Mouse (Mus musculus) megakaryocyte, embryonic 14.5 days (primary cell): ENCODE measurements around the gene Gm5129. TPM values are rescaled to one million over a fixed set of nuclear protein-coding genes. Genes with fewer than 3 reads are reported as not detected.

ENCODE experiments used
- H3K27me3 ChIP-seq: replicated peaks from 2 replicates; pipeline ENCODE3; 2012; ENCODE audit warnings: inconsistent platforms
- H3K36me3 ChIP-seq: replicated peaks from 2 replicates; pipeline ENCODE3; 2012; ENCODE audit warnings: low read length, inconsistent platforms, mixed read lengths
- H3K4me1 ChIP-seq: 2 replicates; pipeline ENCODE4 v1.6.1; 2012; ENCODE audit warnings: inconsistent platforms
- H3K4me3 ChIP-seq: replicated peaks from 2 replicates; pipeline ENCODE3; 2012; ENCODE audit warnings: moderate library complexity, mild to moderate bottlenecking, inconsistent platforms
- H3K9me3 ChIP-seq: 2 replicates; pipeline ENCODE4 v1.6.1; 2012; ENCODE audit warnings: inconsistent platforms
- FLI1 ChIP-seq: IDR thresholded peaks from 2 replicates; pipeline ENCODE4 v1.6.1; 2012; ENCODE audit warnings: low read length, inconsistent platforms, mixed read lengths
- GATA1 ChIP-seq: IDR thresholded peaks from 3 replicates; pipeline ENCODE4 v1.6.1; 2012; ENCODE audit warnings: mixed read lengths, low read length, inconsistent platforms, borderline replicate concordance
- polyA plus RNA-seq: library from polyadenylated mRNA; stranded (reverse); fragments of >175 nt; gene quantifications from 2 replicates; pipeline ENCODE4 v1.2.3, GENCODE M21; 2012; ENCODE audit warnings: low replicate concordance; ENCODE audit not compliant: insufficient read depth

Gene Gm5129
- polyA plus RNA-seq, 1 experiment, result 1.3 TPM

DNA sequence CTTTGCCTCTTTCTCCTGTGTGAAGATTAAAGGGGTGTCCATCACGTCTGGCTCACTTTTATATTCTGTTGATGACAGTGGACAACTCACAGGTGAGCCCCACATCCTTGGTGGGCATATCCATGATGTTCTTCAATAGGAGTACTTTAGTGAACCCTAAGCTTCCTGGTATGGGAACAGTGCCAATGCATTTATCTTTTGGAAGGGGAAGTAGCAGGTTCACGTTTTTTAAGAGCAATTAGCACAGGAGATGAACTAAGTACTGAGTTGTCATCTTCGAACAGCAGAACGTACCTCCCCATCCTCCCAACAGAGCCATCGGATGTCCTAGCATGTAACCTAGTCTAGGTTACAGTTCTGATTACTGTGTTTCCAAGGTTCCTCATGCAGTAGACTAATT, 23.6 kb upstream of the Gm5129 start:
- Histone ChIP-seq H3K4me1 (no peaks in the 10 kb centered on the region), H3K9me3 (no peaks in the 10 kb centered on the region), H3K27me3 (no peaks in the 10 kb centered on the region), H3K4me3 (no peak overlapping the region), H3K36me3 (peaks cover 96% of the 10 kb centered on the region)
- TF ChIP-seq GATA1, result no peak

DNA sequence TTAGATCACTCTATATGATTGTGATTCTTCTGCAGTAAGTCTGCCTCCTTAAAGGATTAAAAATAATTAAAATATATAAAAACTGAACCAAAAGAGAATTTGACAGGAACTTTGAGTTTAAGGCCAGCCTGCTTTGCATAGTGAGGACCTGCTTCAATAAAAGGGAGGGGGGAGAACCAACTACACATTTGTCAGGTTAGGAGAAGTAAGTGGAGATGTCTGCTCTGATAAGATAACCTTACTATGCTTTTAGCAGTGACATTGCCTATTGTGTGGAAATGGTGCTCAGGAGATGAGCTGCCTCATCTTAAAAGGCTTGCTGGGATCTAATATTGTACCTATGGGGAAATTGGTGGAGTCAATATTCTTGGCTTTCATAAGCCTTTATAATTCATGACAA, 17.2 kb upstream of the Gm5129 start:
- Histone ChIP-seq H3K27me3 (no peaks in the 10 kb centered on the region), H3K36me3 (peaks cover 96% of the 10 kb centered on the region), H3K4me3 (no peak overlapping the region), H3K4me1 (no peaks in the 10 kb centered on the region), H3K9me3 (no peaks in the 10 kb centered on the region)
- no peak for TF ChIP-seq GATA1
- no peak for TF ChIP-seq FLI1

DNA sequence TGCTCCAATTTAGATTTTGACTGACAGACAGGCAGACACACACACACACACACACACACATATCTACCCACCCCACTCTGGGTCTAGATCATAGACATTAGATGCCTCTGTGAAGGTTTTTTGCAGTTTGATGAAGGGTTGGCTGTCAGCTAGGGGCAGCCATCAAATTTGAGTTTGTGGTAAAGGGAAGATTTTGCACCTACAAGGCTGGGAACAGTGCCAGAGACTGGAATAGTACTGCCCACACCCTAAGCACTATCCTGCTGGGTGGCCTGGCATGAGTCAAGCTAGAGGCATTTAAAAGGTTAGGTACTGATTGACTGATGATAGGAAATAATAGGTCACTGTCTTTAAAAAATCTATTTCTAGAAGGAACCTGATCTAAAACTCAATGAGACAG, 15.6 kb upstream of the Gm5129 start:
- no peaks in the 10 kb centered on the region for H3K27me3 ChIP-seq
- H3K9me3 ChIP-seq, result no peaks in the 10 kb centered on the region
- H3K36me3 ChIP-seq, result peaks cover 90% of the 10 kb centered on the region
- H3K4me1 ChIP-seq, result no peaks in the 10 kb centered on the region; the same call in 1 of the 2 replicates
- no peak for TF ChIP-seq FLI1
- TF ChIP-seq GATA1, result no peak
- no peak overlapping the region for H3K4me3 ChIP-seq

DNA sequence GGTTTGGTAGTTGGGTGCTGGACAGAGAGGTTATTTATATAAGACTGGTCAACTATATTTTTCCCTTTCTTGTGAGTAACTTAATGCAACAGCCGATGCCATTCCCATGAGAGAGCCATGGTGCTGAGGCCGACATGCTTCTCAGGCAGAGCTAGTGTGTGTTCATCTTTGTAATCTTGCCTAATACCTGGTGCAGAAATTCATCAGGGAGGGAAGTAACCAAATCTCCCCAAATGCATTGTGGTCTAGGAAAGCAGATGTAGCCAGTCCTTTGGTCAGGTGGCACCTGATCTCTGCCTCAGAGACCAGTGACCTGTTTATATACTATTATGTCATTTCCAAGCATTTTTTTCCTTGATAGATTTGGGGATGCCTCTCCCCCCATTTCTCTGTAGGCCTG, 11.9 kb upstream of the Gm5129 start:
- Histone ChIP-seq H3K36me3 (peaks cover 55% of the 10 kb centered on the region), H3K4me3 (no peak overlapping the region)

DNA sequence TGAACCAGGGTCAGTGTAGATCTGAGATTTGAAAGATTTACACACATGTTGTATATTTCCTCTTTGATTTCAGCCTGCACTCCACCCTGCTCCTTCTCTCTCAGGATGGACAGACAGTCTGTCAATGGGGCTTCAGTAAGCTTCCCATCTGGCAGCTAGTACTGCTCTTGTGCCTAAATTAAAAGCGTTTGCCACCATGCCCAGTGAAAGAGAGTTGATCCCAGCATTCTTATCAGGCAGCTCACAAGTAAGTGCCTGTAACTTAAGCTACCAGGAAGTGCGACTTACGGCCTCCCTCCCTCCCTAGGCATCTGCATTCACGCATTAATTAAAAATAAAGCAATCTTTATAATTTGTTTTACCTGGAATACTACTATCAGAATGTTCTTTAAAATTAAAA, 5.4 kb upstream of the Gm5129 start:
- Histone ChIP-seq H3K4me1 (peaks cover 53% of the 10 kb centered on the region), H3K36me3 (peaks cover 23% of the 10 kb centered on the region), H3K9me3 (no peaks in the 10 kb centered on the region), H3K4me3 (no peak overlapping the region), H3K27me3 (no peaks in the 10 kb centered on the region)
- TF ChIP-seq FLI1 (no peak), GATA1 (no peak)

More for the DNA sequence above, 11.9 kb upstream of the Gm5129 start:
- Histone ChIP-seq H3K4me1 (peaks cover 6% of the 10 kb centered on the region), H3K27me3 (no peaks in the 10 kb centered on the region), H3K9me3 (no peaks in the 10 kb centered on the region)
- TF ChIP-seq FLI1, result no peak
- TF ChIP-seq GATA1, result no peak

DNA sequence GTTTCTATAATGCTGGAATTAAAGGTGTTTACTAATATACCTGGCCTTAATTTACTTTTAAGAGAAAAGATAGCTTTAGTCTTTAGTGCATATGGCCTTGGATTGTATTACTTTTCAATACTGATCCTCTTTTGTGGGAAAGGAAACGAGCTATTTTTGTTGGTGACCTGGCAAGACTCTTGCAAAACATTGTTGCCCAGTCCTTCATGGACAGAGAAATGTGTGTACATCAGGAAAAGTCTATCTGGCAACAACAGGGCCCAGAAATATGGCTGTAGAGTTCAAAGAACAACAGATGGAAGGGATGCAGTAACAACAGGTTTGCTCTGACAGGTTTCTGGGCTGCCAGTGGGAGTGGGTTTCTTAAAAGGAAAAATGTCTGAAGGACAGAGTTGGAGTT, 4.9 kb upstream of the Gm5129 start:
- TF ChIP-seq GATA1 (no peak), FLI1 (no peak)

DNA sequence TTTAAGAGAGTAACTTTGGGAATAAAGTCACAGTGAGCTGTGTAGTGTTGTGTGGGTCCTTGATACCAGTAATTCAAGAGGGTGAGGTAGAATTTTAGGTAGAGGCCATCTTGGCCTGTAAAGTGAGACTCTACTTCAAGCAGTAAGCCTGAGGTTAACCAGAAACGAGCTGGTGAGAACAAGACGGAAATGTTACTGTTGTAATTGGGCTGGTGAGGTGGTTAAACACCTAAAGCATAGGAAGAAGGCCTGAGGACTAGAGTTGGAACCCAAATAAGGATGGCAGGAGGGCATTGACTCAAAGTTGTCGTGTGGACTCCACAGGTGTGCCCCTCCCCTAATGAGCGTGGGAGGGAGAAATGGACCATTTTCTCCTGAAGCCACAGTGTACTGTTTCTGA, 2.3 kb upstream of the Gm5129 start:
- peaks cover 23% of the 10 kb centered on the region for H3K36me3 ChIP-seq
- H3K4me1 ChIP-seq, result peaks cover 57% of the 10 kb centered on the region
- peak overlapping the region; percentile 38 for H3K4me3 ChIP-seq
- no peaks in the 10 kb centered on the region for H3K27me3 ChIP-seq
- no peaks in the 10 kb centered on the region for H3K9me3 ChIP-seq
- TF ChIP-seq GATA1, result no peak
- TF ChIP-seq FLI1, result no peak

More for the DNA sequence above, 4.9 kb upstream of the Gm5129 start:
- Histone ChIP-seq H3K36me3 (peaks cover 23% of the 10 kb centered on the region), H3K9me3 (no peaks in the 10 kb centered on the region), H3K27me3 (no peaks in the 10 kb centered on the region), H3K4me3 (no peak overlapping the region), H3K4me1 (peaks cover 53% of the 10 kb centered on the region)

DNA sequence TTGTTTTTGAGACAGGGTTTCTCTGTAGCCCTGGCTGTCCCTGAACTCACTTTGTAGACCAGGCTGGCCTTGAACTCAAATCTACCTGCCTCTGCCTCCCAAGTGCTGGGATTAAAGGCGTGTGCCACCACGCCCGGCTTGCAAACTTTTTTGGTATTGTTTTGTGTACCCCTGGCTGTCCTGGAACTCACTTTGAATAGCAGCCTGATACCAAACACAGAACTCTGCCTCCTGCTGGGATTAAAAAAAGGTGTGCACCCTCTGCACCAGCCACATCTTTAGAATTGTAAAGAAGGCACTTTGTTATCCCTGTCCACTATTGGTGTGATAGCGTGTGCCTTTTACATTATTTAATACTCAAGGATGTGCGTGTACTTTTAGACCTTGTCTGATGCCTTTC, 1.7 kb upstream of the Gm5129 start:
- Histone ChIP-seq H3K27me3 (no peaks in the 10 kb centered on the region), H3K4me1 (peaks cover 53% of the 10 kb centered on the region), H3K4me3 (peak overlapping the region; percentile 99), H3K36me3 (peaks cover 19% of the 10 kb centered on the region), H3K9me3 (no peaks in the 10 kb centered on the region)
- TF ChIP-seq FLI1, result no peak
- no peak for TF ChIP-seq GATA1

DNA sequence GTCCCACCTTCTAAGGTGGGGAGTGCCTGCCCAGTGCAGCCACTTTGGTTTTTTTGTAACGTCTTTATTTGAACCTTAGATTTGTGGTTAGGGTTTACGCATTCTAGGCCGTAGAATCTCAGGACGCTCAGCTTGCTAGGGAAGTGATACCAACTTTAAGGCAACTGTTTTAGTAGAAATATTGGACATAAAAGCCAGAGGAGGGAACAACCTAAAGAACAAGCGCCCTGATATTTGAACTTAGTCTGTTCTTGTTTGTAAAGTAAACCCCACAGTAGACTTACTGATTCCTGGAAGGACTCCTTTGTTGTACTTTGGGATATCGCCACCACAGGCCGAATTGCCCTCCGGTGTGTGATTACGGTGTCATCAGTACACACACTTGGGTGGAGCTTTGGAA, 1.2 kb upstream of the Gm5129 start:
- TF ChIP-seq GATA1 (no peak), FLI1 (no peak)
- peak overlapping the region; percentile 99 for H3K4me3 ChIP-seq
- H3K4me1 ChIP-seq, result peaks cover 48% of the 10 kb centered on the region
- H3K27me3 ChIP-seq, result no peaks in the 10 kb centered on the region
- peaks cover 14% of the 10 kb centered on the region for H3K36me3 ChIP-seq
- no peaks in the 10 kb centered on the region for H3K9me3 ChIP-seq

DNA sequence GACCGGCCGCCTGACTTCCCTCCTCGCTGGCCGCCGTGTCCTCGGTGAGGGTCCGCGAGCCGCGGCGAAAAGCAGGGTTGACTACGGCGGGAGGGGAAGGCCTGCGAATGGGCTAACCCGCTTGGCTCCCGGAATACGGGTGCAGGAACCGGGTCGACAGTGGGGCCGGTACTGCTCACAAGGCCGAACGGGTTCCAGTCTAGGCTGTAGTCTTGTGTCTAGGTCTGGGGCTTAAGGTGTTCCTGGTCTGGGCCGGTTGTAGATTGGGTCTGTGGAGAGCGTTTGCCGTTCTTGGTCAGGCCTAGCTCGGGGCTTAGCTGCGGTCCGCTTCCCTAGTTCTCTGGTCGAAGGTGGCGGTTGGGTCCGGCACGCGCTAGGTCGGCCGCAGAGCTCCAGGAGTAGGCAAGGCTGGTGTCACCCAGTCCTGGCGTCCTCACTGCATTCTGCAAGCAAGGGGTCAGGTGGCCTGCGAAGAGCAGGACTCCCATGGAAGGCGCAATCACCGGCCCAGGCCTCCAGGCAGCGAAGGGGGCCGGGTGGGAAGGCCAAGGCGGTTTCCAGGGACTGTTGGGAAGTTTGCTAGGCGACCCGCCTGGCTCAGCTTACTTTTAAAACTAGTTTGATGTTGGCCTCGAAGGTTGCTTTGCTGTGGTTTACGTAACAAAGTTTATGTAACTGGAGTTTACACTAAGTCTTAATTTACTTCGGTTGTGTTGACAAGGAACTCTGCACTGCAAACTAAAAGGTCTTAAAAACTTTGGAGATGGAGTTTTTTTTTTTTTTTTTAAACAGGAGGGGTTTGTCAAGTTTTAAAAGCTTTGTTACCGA, 551 bp upstream of the Gm5129 start:
- TF ChIP-seq FLI1 (no peak), GATA1 (no peak)
- Histone ChIP-seq H3K4me3 (peak overlapping the region; percentile 99), H3K9me3 (no peaks in the 10 kb centered on the region), H3K27me3 (no peaks in the 10 kb centered on the region), H3K4me1 (peaks cover 48% of the 10 kb centered on the region), H3K36me3 (peaks cover 12% of the 10 kb centered on the region)
